Mouse (Mus musculus) midbrain, embryonic 13.5 days (tissue): Measurements from ENCODE around the gene Dst. TPM values are rescaled to one million over a fixed set of nuclear protein-coding genes. Genes with fewer than 3 reads are reported as not detected.

Experiments used
- ATAC-seq: fragments of 200-750 bp; cut with Nextera tagmentation; 2 replicates; pipeline ENCODE4 v1.8.0; 2017; ENCODE audit warnings: mild to moderate bottlenecking, moderate TSS enrichment, moderate library complexity
- H3K27ac ChIP-seq: fragments of 300-500 bp; sonication (generic); 2 replicates; pipeline ENCODE4 v1.5.1; 2015; ENCODE audit warnings: inconsistent platforms, mild to moderate bottlenecking, moderate library complexity
- H3K27me3 ChIP-seq: fragments of 300-500 bp; sonication (generic); 2 replicates; pipeline ENCODE4 v1.6.1; 2015; ENCODE audit warnings: mild to moderate bottlenecking, inconsistent platforms
- H3K36me3 ChIP-seq: fragments of 300-500 bp; sonication (generic); 2 replicates; pipeline ENCODE4 v1.6.1; 2015; ENCODE audit warnings: mild to moderate bottlenecking, inconsistent platforms
- H3K4me1 ChIP-seq: fragments of 300-500 bp; sonication (generic); replicated peaks from 2 replicates; pipeline ENCODE4 v1.6.1; 2015; ENCODE audit warnings: inconsistent platforms
- H3K4me2 ChIP-seq: fragments of 300-500 bp; sonication (generic); replicated peaks from 2 replicates; pipeline ENCODE4 v1.6.1; 2015; ENCODE audit warnings: moderate library complexity, mild to moderate bottlenecking, inconsistent platforms
- H3K4me3 ChIP-seq: fragments of 300-500 bp; sonication (generic); replicated peaks from 2 replicates; pipeline ENCODE4 v1.5.1; 2015; ENCODE audit warnings: mild to moderate bottlenecking, inconsistent platforms
- H3K9ac ChIP-seq: fragments of 300-500 bp; sonication (generic); replicated peaks from 2 replicates; pipeline ENCODE4 v1.6.1; 2015; ENCODE audit warnings: mild to moderate bottlenecking, inconsistent platforms
- H3K9me3 ChIP-seq: fragments of 300-500 bp; sonication (generic); 2 replicates; pipeline ENCODE4 v1.6.1; 2016; ENCODE audit warnings: mild to moderate bottlenecking, inconsistent platforms
- WGBS: fragments of 180-500 bp; shearing (Covaris S2); methylation state at CpG from one replicate; pipeline ENCODE4 v1.1.7; 2015; 5-methylcytosine and 5-hydroxymethylcytosine counted together
- polyA plus RNA-seq: library from polyadenylated mRNA; unstranded; fragments of >200 nt; fragmentation: Nextera tagmentation; extraction: Ambion mirVana; gene quantifications from 2 replicates; pipeline ENCODE4 v1.2.1, GENCODE M21; 2015

Dst gene
- polyA plus RNA-seq, 1 experiment from 2014 or later, result 38.3 TPM

DNA sequence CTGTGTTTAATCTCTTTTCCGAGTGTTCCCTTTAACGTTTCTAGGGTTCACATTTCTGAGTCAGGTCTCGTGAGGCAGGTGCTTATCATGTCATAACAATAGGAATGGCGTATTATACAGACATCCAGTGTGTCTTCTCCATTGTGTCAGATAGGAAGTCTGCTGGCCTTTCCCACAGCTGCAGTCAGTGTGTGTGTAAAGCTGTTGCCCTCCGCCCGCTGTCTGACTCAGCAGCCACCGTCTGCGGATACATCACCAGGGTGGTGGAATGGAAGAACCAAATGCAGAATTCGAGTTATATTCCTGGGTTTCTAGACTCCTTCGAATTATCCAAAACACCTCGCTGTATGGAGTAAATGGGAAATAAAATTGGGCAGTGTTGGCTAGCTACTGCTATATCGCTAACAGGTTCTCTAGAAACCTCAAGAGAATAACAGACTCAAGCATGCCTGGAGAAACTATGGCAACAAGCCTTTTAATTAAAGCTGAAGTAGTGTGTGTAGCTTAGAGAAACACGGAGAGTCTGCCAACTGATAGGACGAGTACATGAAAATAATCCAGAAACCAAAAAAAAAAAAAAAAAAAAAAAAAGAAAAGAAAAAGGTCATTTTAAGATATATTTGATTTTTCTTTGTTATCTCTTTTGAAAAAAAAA lies 24.9 kb downstream of the Dst start:
- Histone ChIP-seq H3K4me2 (no peak overlapping the region), H3K36me3 (no peaks in the 10 kb centered on the region), H3K9me3 (no peaks in the 10 kb centered on the region), H3K27ac (no peak overlapping the region), H3K27me3 (no peaks in the 10 kb centered on the region), H3K4me1 (peaks cover 13% of the 10 kb centered on the region), H3K4me3 (no peak overlapping the region), H3K9ac (no peak overlapping the region)
- 68% methylated on average over 14 of the region's 14 CpGs for WGBS
- peak; percentile 77 for ATAC-seq

DNA sequence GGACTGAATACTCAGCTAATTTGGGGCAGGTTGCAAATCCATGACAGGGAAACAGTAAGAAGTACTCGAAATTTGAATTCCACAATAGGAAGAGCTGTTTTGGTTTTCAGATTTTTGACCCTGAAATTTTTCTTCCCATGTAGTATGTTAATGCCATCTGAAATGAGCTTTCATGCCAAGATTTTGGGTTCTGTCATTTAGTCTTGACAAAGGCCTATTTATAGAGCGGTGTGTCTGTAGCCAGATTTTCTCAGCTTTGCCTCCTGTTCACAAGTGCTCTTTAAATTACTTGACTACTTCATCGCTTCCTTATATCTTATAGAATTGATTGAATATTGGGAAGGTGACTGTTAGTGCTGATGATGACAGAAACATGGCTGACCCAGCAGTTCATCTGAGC lies 27.9 kb downstream of the Dst start:
- no peak overlapping the region for H3K9ac ChIP-seq
- no peak overlapping the region for H3K27ac ChIP-seq
- no peak overlapping the region for H3K4me2 ChIP-seq
- no peaks in the 10 kb centered on the region for H3K36me3 ChIP-seq
- H3K9me3 ChIP-seq, result no peaks in the 10 kb centered on the region
- no peak overlapping the region for H3K4me3 ChIP-seq
- peaks cover 13% of the 10 kb centered on the region for H3K4me1 ChIP-seq
- no peak for ATAC-seq
- no peaks in the 10 kb centered on the region for H3K27me3 ChIP-seq
- 95% methylated on average over 3 of the region's 3 CpGs for WGBS

- H3K27ac ChIP-seq, result no peak overlapping the region
- ATAC-seq, result no peak
- H3K4me2 ChIP-seq, result no peak overlapping the region
- no peaks in the 10 kb centered on the region for H3K9me3 ChIP-seq
- H3K27me3 ChIP-seq, result no peaks in the 10 kb centered on the region
- no peak overlapping the region for H3K9ac ChIP-seq
- no peaks in the 10 kb centered on the region for H3K36me3 ChIP-seq
- H3K4me3 ChIP-seq, result no peak overlapping the region
- no peaks in the 10 kb centered on the region for H3K4me1 ChIP-seq
- 89% methylated on average over 5 of the region's 5 CpGs for WGBS
These were observed 31.8 kb downstream of the Dst start for GRCm38 (mm10) chr1:33939828-33940227.

- no peaks in the 10 kb centered on the region for H3K4me1 ChIP-seq
- H3K9ac ChIP-seq, result no peak overlapping the region
- H3K27ac ChIP-seq, result no peak overlapping the region
- no peak overlapping the region for H3K4me3 ChIP-seq
- no peak for ATAC-seq
- no peak overlapping the region for H3K4me2 ChIP-seq
- no peaks in the 10 kb centered on the region for H3K9me3 ChIP-seq
- H3K27me3 ChIP-seq, result no peaks in the 10 kb centered on the region
- 86% methylated on average over 11 of the region's 11 CpGs for WGBS
- H3K36me3 ChIP-seq, result no peaks in the 10 kb centered on the region
These were observed 32.4 kb downstream of the Dst start for GRCm38 (mm10) chr1:33940364-33940928.

DNA sequence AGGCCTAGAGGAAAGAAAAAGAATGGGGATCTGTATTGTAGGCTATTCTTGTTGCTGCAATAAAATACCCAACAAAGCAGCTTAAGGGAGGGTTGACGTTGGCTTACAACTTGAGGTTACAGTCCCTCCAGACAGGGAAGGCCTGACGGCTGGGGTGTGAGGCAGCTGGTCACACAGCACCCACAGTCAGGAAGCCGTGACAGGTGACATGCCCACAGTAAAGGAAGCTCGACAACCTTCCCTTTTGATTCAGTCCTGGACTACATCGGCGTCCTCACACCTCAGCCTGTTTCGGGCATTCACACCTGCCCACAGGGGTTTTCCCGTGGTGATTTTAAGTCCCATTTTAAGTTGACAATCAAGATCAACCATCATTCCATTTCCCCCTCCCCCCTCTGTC lies 34.6 kb downstream of the Dst start:
- 91% methylated on average over 8 of the region's 8 CpGs for WGBS
- H3K27me3 ChIP-seq, result no peaks in the 10 kb centered on the region
- H3K27ac ChIP-seq, result no peak overlapping the region
- H3K4me1 ChIP-seq, result no peaks in the 10 kb centered on the region
- no peak overlapping the region for H3K9ac ChIP-seq
- no peak overlapping the region for H3K4me3 ChIP-seq
- H3K36me3 ChIP-seq, result no peaks in the 10 kb centered on the region
- ATAC-seq, result no peak
- no peaks in the 10 kb centered on the region for H3K9me3 ChIP-seq
- H3K4me2 ChIP-seq, result no peak overlapping the region

DNA sequence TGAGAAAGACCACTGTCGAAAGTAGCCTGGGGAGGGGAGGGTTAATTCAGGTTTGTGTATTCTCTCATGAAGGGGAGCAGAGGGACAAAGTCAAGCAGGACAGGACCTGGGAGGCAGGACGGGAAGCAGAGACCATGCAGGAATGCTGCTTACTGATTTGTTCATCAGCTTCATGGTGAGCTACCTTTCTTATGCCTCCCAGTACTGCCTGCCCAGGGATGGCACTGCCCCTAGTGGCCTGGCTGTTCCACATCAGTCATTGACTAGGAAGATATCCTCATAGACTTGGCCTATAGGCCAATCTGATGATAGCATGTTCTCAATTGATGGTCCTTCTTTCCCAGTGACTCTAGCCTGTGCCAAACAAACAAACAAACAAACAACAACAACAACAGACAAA lies 35.9 kb downstream of the Dst start:
- H3K36me3 ChIP-seq, result no peaks in the 10 kb centered on the region
- H3K9me3 ChIP-seq, result no peaks in the 10 kb centered on the region
- no peak for ATAC-seq
- no peak overlapping the region for H3K27ac ChIP-seq
- no peaks in the 10 kb centered on the region for H3K4me1 ChIP-seq
- H3K4me2 ChIP-seq, result no peak overlapping the region
- WGBS, result 72% methylated on average over 2 of the region's 2 CpGs
- H3K4me3 ChIP-seq, result no peak overlapping the region
- no peak overlapping the region for H3K9ac ChIP-seq
- H3K27me3 ChIP-seq, result no peaks in the 10 kb centered on the region

DNA sequence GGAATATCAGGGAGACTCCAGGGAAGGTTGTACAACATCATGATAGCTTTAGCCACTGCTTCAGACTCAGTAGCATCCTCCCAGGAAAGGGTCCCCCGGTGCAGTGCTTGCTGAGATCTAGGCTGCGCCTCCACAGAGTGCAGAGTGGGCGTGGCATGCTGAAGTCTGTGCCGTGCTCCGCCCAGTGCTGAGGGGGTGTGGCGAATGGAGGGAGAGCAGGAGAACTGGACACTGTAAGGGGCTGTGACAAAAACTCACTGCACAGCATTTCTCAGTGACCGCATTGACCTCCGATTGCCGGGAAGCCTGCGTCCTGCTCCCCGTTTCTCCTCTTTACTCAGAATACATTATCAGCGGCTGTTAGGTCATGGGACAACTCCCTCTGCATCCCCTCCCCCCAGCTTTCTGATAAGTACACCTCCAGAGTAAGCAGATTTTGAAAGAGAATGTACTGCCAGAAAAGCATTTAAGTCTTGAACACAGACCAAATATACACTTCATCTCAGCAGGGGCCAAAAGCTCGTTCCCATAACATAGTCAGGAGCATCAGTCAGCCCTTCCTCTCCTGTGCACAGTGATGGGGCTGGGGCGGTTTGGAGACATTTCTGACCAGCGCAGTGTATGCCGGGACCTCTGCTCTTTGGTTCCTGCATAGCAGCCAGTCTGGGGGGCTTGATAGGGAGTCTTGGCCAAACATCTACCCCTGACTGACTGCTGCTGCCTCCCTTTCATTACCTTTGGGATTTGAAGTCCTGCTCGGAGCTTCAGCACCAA lies 37.1 kb downstream of the Dst start:
- H3K9me3 ChIP-seq, result no peaks in the 10 kb centered on the region
- peak; percentile 34; the same call in 1 of the 2 replicates for ATAC-seq
- H3K9ac ChIP-seq, result no peak overlapping the region
- no peak overlapping the region for H3K4me2 ChIP-seq
- no peak overlapping the region for H3K4me3 ChIP-seq
- no peaks in the 10 kb centered on the region for H3K36me3 ChIP-seq
- 73% methylated on average over 17 of the region's 17 CpGs for WGBS
- H3K27ac ChIP-seq, result no peak overlapping the region
- no peaks in the 10 kb centered on the region for H3K27me3 ChIP-seq
- no peaks in the 10 kb centered on the region for H3K4me1 ChIP-seq

- Histone ChIP-seq H3K27me3 (no peaks in the 10 kb centered on the region), H3K27ac (no peak overlapping the region), H3K9me3 (no peaks in the 10 kb centered on the region), H3K9ac (no peak overlapping the region), H3K4me3 (no peak overlapping the region), H3K36me3 (no peaks in the 10 kb centered on the region), H3K4me2 (no peak overlapping the region), H3K4me1 (no peaks in the 10 kb centered on the region)
- 95% methylated on average over 6 of the region's 6 CpGs for WGBS
- ATAC-seq, result no peak
These were observed 37.7 kb downstream of the Dst start for GRCm38 (mm10) chr1:33945756-33946155.

- no peak overlapping the region for H3K27ac ChIP-seq
- H3K27me3 ChIP-seq, result no peaks in the 10 kb centered on the region
- WGBS, result 83% methylated on average over 12 of the region's 12 CpGs
- no peaks in the 10 kb centered on the region for H3K36me3 ChIP-seq
- H3K4me3 ChIP-seq, result no peak overlapping the region
- ATAC-seq, result peak; percentile 43; the same call in 1 of the 2 replicates
- H3K4me1 ChIP-seq, result no peaks in the 10 kb centered on the region
- H3K4me2 ChIP-seq, result no peak overlapping the region
- H3K9ac ChIP-seq, result no peak overlapping the region
- H3K9me3 ChIP-seq, result no peaks in the 10 kb centered on the region
These were observed 38.8 kb downstream of the Dst start for GRCm38 (mm10) chr1:33946601-33947395.

- no peak overlapping the region for H3K4me3 ChIP-seq
- no peak overlapping the region for H3K4me2 ChIP-seq
- no peaks in the 10 kb centered on the region for H3K36me3 ChIP-seq
- WGBS, result 92% methylated on average over 6 of the region's 6 CpGs
- no peak for ATAC-seq
- no peak overlapping the region for H3K9ac ChIP-seq
- no peaks in the 10 kb centered on the region for H3K27me3 ChIP-seq
- no peaks in the 10 kb centered on the region for H3K4me1 ChIP-seq
- no peak overlapping the region for H3K27ac ChIP-seq
- H3K9me3 ChIP-seq, result no peaks in the 10 kb centered on the region
These were observed 39.8 kb downstream of the Dst start for GRCm38 (mm10) chr1:33947838-33948237.

GRCm38 (mm10) chr1:33948511-33948910 lies 40.5 kb downstream of the Dst start:
- H3K4me3 ChIP-seq, result no peak overlapping the region
- no peak overlapping the region for H3K4me2 ChIP-seq
- 91% methylated on average over 5 of the region's 5 CpGs for WGBS
- H3K9me3 ChIP-seq, result no peaks in the 10 kb centered on the region
- no peak overlapping the region for H3K27ac ChIP-seq
- H3K4me1 ChIP-seq, result no peaks in the 10 kb centered on the region
- H3K36me3 ChIP-seq, result no peaks in the 10 kb centered on the region
- no peaks in the 10 kb centered on the region for H3K27me3 ChIP-seq
- H3K9ac ChIP-seq, result no peak overlapping the region
- ATAC-seq, result no peak

DNA sequence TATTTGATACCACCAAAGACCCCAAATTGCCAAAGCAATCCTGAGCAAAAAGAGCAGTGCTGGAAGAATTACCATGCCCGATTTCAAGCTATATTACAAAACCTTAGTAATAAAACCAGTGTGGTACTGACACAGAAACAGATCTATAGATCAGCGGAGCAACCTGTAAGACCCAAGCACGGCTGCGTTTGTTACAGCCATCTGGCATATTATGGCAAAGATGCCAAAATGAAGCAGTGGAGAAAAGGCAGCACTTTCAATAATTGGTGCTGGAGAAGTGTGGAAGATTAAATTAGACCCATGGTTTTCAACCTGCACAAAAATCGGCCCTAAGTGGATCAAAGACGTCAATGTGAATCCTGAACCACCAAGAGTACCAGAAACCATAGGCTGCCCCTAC lies 47.6 kb downstream of the Dst start:
- Histone ChIP-seq H3K27ac (no peak overlapping the region), H3K27me3 (no peaks in the 10 kb centered on the region), H3K9me3 (no peaks in the 10 kb centered on the region), H3K4me1 (no peaks in the 10 kb centered on the region), H3K4me3 (no peak overlapping the region), H3K36me3 (no peaks in the 10 kb centered on the region), H3K9ac (no peak overlapping the region), H3K4me2 (no peak overlapping the region)
- no peak for ATAC-seq
- 93% methylated on average over 6 of the region's 6 CpGs for WGBS
